Mouse (Mus musculus): Measurements from ENCODE around the gene Igfbp7.

Igfbp7 gene

GRCm38 (mm10) chr5:77354361-77354787 lies 53.5 kb downstream of the Igfbp7 start:
- DNase-seq (ENCODE audit: low read depth, low spot score): peak; percentile 87

DNA sequence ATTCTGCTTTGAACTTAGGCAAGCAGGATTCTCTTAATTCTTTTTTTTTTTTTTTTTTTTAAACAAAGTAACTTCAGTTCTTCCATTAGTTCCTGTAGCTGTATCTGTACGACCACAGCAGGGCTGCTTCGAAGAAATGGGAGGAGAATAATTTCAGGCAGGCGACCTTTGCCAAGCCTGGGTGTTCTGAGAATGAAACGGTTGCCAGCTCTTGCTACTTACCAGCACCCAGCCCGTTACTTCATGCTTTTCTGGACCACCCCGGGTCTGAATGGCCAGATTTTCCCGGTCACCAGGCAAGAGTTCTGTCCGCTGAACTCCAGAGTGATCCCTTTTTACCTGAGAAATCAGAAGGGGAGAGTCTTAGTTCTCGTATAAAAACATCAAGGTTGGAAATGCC lies 56.1 kb downstream of the Igfbp7 start:
- no peak for DNase-seq (ENCODE audit: low read depth, low spot score)

DNA sequence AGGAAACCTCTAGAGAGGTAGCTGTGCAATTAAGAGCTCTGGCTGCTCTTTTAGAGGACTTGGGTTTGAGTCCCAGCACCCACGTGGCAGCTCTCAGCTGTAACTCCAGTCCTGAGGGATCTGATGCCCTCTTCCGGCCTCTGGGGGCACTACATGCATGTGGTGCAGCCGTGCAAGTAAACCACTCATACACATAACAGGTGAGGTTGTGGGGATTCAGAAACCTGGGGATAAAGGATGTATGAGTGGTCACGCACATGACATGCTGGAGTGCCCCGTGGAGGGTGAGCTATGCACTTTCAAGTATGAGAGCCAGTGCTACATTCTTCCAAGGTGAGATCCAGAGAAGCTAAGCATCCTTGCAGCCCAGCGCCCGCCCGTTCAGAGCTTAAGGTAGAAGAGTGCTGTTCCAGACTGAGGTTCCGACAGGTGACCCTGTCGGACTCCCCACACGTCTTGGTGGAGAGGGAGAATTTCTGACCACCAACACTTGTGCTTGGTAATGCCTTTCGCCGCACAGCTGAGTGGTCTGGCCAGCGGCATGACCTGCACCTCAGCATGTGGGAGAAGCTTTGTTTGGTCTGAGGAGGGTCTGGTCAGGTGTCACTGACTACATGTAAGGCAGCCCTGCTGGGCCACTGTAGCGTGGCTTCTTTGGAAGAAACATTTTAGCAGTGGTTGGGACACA lies 57.7 kb downstream of the Igfbp7 start:
- no peak for DNase-seq (ENCODE audit: low read depth, low spot score)

- no peak for DNase-seq (ENCODE audit: low read depth, low spot score)
Observed at GRCm38 (mm10) chr5:77348901-77349300, 58.9 kb downstream of the Igfbp7 start.

DNA sequence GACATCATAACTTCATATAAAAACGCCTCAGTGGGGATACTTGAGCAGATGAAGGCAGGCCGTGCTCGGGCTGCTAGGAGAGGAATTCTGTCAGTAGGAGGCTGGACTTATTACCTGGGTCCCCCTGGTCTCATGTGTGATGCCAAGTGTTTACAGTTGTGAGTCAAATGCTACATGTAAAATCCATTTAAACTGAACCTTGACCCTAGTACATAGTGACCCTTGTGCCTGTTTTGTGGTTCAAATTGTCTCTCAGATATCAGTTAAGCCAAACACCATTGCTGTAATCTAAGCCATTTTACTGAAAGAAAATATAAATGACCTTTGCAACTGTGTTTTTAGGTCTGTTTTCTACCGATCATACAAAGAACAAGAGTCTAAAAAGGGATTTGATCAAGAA lies 67.8 kb downstream of the Igfbp7 start:
- no peak for DNase-seq (ENCODE audit: low read depth, low spot score)

DNA sequence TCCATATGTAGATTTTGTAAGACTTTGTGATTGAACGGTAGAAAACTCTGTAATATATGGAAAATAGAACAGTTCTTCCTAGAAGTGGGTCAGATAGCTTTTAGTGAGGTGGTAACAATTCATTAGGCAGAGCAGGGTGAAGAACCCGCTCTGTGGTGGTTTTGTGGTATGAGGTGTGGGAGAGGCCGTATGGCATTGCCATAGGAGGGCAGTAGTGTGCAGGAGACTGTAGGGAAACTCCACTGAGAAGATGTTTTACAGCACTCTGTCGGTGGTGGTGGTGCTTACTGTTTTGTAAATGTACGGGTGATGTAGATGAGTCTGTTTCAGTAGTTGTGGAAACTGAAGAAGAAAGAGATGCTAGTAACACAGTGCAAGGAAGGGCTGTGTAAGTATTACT lies 77.7 kb downstream of the Igfbp7 start:
- peak; percentile 24 for DNase-seq (ENCODE audit: low read depth, low spot score)

DNA sequence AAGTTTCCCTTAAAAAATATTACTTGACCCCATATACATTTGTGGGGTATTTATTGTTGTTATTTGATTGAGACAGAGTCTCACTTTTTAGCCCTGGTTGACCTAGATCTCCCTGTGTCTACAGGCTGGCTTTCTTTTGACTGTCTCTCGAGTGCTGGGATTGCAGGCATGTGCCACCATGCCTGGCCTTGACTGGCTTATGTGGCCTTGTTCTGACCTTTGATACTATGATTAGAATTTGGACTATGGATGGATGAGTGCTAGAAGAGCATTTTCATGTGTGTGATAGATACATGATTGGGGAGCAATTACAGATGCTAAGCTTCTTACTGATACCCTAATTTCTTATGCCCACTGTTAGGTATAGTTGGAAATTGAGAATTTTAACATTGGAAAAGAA lies 82.9 kb downstream of the Igfbp7 start:
- DNase-seq (ENCODE audit: low read depth, low spot score): no peak

DNA sequence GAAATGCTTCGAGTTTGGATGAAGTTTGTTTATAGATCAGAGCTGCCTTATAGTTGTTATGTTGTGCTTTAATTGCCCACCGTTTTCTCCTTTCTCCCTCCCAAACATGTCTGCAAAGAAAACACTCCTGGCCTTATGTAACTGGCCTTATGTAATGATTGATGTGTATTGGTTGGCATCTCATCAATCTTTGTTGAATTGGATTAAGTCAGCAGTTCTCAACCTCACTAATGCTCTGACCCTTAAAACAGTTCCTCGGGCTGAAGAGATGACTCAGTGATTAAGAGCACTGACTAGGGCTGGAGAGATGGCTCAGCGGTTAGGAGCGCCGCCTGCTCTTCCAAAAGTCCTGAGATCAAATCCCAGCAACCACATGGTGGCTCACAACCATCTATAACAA lies 92.9 kb downstream of the Igfbp7 start:
- DNase-seq (ENCODE audit: low read depth, low spot score): no peak

DNA sequence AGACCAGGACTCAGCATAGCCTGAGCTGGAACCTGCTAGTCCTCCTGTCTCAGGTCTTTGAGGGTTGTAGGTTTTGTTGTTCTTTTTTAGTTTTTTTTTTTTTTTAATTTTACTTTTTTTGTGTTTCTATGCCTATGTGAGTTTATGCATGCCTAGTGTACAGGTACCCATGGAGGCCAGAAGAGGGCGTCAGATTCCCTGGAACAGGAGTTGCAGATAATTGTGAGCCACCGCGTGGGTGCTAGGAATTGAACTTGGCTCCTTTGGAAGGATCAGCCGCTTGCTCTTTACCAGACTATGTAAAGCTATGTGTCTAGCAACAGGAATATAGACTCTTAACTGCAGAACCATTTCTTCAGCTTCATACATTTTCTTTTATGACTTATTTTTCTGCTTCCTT lies 93.6 kb downstream of the Igfbp7 start:
- DNase-seq (ENCODE audit: low read depth, low spot score): no peak

DNA sequence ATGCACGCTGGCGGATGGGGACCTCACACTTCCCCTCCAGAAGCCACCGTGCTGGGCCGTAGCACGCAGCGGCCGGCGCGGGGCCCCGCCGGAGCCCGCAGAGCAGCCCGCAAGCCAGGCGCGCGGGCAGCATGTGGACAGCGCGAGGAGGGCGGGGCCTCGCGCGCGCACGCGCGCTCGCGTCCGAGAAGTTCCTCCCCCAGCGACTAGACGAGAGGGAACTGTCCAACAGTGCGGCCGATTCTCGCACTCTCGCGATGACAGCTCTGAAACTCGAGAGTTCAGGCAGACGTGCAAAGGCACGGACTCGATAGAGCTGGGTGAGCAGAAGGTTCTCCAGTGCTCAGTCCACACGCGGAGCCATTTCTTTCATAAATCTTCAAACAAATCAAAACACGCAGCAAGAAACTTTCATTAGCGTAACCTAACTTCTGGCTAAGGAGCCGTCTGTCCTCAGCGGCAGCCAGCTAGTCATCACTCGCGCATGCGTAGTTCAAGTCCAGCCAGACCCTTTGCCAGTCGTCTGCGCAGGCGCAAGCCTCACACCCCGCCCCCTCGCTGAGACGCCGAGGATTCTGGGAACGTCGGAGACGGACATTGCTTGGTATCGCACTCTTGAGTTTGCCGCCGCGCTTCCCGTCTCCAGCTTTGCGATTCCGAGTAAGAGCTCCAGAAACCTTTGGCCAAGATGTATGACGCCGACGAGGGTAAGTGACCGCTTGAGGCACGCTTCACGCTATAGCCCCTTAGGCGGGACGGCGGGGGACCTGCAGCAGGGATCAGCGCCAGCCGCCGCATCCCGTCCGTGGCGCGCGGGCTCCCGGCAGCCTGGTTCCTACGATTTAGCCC lies 97.7 kb downstream of the Igfbp7 start, which contains the start of the genes Noa1 and Polr2b:
TSS of gene Noa1 (minus strand) at position 161 of the 849 bp plus-strand sequence.
TSS of gene Polr2b (plus strand) at position 224 of the 849 bp plus-strand sequence.
- peak; percentile 98 for DNase-seq (ENCODE audit: low read depth, low spot score)

DNA sequence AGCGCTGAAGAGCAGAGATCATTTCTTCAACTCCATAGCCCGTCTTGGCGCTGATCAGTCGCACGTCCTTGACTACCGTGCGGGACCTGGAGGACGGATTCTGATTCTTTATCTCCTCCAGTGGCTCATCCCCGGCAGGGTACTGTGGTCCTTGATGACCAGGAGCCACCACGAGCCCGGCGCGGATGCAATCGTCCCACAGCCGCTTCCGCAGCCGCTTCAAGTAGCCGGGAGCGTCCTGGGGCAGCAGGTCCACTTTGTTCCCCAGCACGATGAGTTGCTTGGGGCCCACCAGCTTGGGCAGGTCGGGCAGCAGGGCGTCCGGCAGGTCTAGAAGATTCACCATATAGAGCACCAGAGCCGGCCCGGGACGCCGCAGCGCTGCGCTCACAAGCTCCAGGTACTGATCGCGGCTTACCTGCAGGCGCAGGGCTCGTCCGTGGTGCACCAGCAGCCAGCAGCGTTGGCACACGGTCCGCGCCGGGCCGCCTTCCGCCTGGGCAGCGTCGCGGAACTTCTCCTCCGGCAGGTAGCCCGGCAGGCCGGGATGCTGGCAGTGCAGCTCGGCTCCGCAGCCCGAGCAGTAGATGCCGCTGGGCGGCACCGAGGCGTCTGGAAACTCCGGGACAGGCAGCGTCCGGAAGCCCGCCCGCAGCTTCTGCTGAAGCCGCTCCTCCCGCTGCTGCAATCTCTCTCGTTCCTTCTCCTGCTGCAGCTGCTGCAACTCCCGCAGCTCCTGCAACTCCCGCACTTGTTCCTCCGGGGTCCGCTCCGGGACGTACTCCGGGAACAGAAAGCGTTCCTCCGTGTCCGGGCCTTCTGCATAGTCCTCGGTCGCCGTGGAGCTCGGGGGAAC lies 98.6 kb downstream of the Igfbp7 start:
- peak; percentile 75 for DNase-seq (ENCODE audit: low read depth, low spot score)

- DNase-seq (ENCODE audit: low read depth, low spot score): no peak
Observed at GRCm38 (mm10) chr5:77307821-77308553, 99.9 kb downstream of the Igfbp7 start.

DNA sequence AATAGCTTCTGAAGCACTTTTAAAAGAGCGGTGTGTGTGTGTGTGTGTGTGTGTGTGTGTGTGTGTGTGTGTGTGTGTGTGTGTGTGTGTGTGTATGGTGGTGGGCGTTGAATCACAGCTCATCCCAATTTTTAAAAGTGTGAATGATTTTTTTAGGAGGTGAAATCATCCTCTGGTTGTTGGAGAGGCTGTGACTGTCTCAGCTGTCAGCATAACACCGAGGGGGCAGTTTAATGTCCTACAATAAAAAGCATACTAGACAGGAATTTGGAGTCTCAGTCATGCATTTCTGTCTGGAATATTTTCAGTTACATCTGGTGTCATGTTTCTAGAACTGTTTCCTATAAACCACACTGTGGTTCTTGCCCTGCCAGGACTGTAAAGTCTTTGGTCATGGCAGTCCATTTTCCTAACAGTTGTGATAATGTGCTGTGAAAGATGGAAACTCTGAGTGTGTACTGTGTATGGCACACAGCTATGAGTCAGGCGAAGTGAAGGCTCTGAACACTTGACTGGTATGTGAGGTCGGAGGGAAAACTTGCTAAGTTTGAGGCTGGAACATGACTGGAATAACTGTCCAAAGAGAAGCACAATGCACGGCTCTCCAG lies 106.4 kb downstream of the Igfbp7 start:
- DNase-seq (ENCODE audit: low read depth, low spot score): no peak

DNA sequence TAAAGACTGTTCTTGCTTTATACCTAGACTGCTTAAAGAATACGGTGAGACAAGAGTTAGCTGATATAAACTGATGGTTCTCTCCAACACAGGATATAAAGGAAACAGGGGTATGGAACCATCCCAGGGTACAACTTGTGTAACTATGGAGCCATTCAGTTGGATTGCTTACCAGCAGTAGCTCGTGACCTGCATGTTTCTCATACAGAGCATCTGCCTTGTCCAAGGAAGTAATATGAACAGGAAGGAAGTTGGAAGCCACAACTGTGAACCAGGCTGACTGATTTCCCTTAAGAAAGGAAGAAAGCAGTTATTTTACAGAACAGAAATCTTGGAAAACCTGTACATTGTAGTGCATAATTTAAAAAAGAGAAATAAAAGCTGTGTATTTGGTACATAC lies 108.4 kb downstream of the Igfbp7 start:
- no peak for DNase-seq (ENCODE audit: low read depth, low spot score)
